Mouse (Mus musculus) ES-E14 (cell line): ENCODE measurements at regions not wholly inside any gene's neighbourhood (a gene's known extent, or its start where the extent isn't known, plus 50 kb on each side); places are given as distances from the start of the nearest gene placed in this dataset.

Experiments used
- CHD2 ChIP-seq: IDR thresholded peaks from 2 replicates; pipeline ENCODE4 v1.6.1; 2014; ENCODE audit warnings: mild to moderate bottlenecking, low read depth, low read length, inconsistent platforms
- HCFC1 ChIP-seq: IDR thresholded peaks from 2 replicates; pipeline ENCODE4 v1.6.1; 2012; ENCODE audit warnings: low read length, inconsistent platforms, borderline replicate concordance; ENCODE audit not compliant: insufficient read depth
- ZC3H11A ChIP-seq: IDR thresholded peaks from 2 replicates; pipeline ENCODE4 v1.6.1; 2012; ENCODE audit warnings: low read depth, mild to moderate bottlenecking, inconsistent platforms, low read length, borderline replicate concordance

DNA sequence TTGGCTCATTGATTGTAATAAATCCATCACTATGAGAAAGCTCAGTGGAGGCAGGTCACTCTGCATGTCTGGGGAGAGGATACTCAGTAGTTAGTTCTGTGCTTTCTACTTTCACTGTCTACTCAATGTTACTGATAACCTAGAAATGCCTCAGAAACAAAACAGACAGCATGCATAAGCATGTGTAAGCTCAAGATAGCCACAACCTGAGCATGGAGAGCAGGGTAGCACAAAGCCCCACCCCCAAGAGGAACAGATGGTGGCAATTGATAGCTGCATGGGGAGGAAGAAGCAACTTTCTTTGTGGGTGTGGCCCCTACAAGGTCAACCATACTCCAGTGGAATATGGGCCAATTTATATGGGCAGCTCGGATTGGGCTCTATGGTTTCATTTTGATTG lies 711.9 kb downstream of the Pdcd6ip start:
- TF ChIP-seq ZC3H11A (no peak), HCFC1 (no peak), CHD2 (no peak)
